ENCODE assay signal across 26 mouse cellular contexts in genomic region chr16:50596171-50596570, GRCm38 (mm10). TPM values are rescaled to one million over a fixed set of nuclear protein-coding genes. Genes with fewer than 3 reads are reported as not detected.
"Had no signal": no experiment of that assay in that cellular context is flagged by ENCODE, and none has a peak within 500 bp of the region (broad histone marks: within the 10 kb centered on the region; RNA-seq: fewer than 3 reads in every experiment).

No protein-coding gene starts in this region.

- H3K36me3 ChIP-seq: midbrain, embryonic 10.5 days; midbrain, embryonic 12.5 days; neural tube, embryonic 12.5 days; neural tube, embryonic 15.5 days had no signal

- DNase-seq: lung, adult 18-20 months; lung, embryonic 14.5 days; lung, postnatal 10 days; lung, postnatal 4 days; midbrain, embryonic 14.5 days; retina, postnatal 1 day; right cerebral cortex, adult 18-20 months; right cerebral cortex, postnatal 25 days; right cerebral cortex, postnatal 4 days; spleen, adult 18-20 months; thymus, adult 18-20 months; thymus, postnatal 14 days; thymus, postnatal 36 days had no signal

- ATAC-seq: midbrain, embryonic 16.5 days had no signal

- H3K9me3 ChIP-seq: midbrain, embryonic 10.5 days; midbrain, embryonic 12.5 days; neural tube, embryonic 12.5 days; neural tube, embryonic 15.5 days had no signal

- H3K27me3 ChIP-seq: neural tube, embryonic 12.5 days; neural tube, embryonic 15.5 days had no signal

- H3K4me3 ChIP-seq: midbrain, embryonic 10.5 days; midbrain, embryonic 12.5 days; myocyte; neural tube, embryonic 12.5 days; neural tube, embryonic 15.5 days had no signal

- H3K4me2 ChIP-seq: lung, embryonic 14.5 days; midbrain, embryonic 12.5 days; neural tube, embryonic 12.5 days; neural tube, embryonic 15.5 days had no signal

- H3K27ac ChIP-seq: liver, embryonic 14.5 days; midbrain, embryonic 10.5 days; midbrain, embryonic 12.5 days; neural tube, embryonic 12.5 days; neural tube, embryonic 15.5 days had no signal

- H3K4me1 ChIP-seq: midbrain, embryonic 10.5 days; midbrain, embryonic 12.5 days; neural tube, embryonic 12.5 days; neural tube, embryonic 15.5 days had no signal

- H3K9ac ChIP-seq: liver, embryonic 14.5 days; lung, embryonic 14.5 days; midbrain, embryonic 12.5 days; neural tube, embryonic 12.5 days; neural tube, embryonic 15.5 days had no signal

RNA-seq across cellular contexts. Expression of gene Ccdc54, which starts 5.2 kb away (rescaled TPM):
- polyA plus RNA-seq: liver, embryonic 14.5 days; liver, embryonic 16.5 days; lung, embryonic 14.5 days; lung, embryonic 16.5 days; midbrain, embryonic 10.5 days; midbrain, embryonic 12.5 days; midbrain, embryonic 14.5 days; midbrain, embryonic 16.5 days; myocyte; neural tube, embryonic 12.5 days; neural tube, embryonic 15.5 days; small intestine, adult 2 months; stomach, embryonic 14.5 days; stomach, embryonic 16.5 days; thymus, postnatal 0 days had no signal
